Mouse (Mus musculus) intestine, postnatal 0 days (tissue): ENCODE results near the gene Dync1i2. TPM values are rescaled to one million over a fixed set of nuclear protein-coding genes. Genes with fewer than 3 reads are reported as not detected.
A peak's percentile ranks its signal among the peaks of the same experiment; 100 is the strongest.

Source experiments
- ATAC-seq: fragments of 200-750 bp; cut with Nextera tagmentation; 2 replicates; pipeline ENCODE4 v1.8.0; 2017; ENCODE audit warnings: mild to moderate bottlenecking, moderate TSS enrichment, moderate library complexity
- H3K27ac ChIP-seq: fragments of 300-500 bp; sonication (generic); 2 replicates; pipeline ENCODE4 v1.5.1; 2014; ENCODE audit warnings: mild to moderate bottlenecking, low read depth, low read length, moderate library complexity
- H3K27me3 ChIP-seq: fragments of 300-500 bp; sonication (generic); replicated peaks from 2 replicates; pipeline ENCODE4 v1.6.1; 2014; ENCODE audit warnings: low read length, mixed read lengths; ENCODE audit not compliant: control insufficient read depth, insufficient read depth
- H3K36me3 ChIP-seq: fragments of 300-500 bp; sonication (generic); 2 replicates; pipeline ENCODE4 v1.6.1; 2014; ENCODE audit warnings: mild to moderate bottlenecking, moderate library complexity; ENCODE audit not compliant: control insufficient read depth, insufficient read depth
- H3K4me1 ChIP-seq: fragments of 300-500 bp; sonication (generic); replicated peaks from 2 replicates; pipeline ENCODE4 v1.6.1; 2014; ENCODE audit warnings: antibody characterized with exemption, low read length, mixed read lengths; ENCODE audit not compliant: control insufficient read depth, insufficient read depth
- H3K4me2 ChIP-seq: fragments of 300-500 bp; sonication (generic); replicated peaks from 2 replicates; pipeline ENCODE4 v1.6.1; 2014; ENCODE audit warnings: low read depth, mild to moderate bottlenecking, moderate library complexity
- H3K4me3 ChIP-seq: fragments of 300-500 bp; sonication (generic); 2 replicates; pipeline ENCODE4 v1.5.1; 2014; ENCODE audit warnings: low read depth, low read length
- H3K9ac ChIP-seq: fragments of 300-500 bp; sonication (generic); 2 replicates; pipeline ENCODE4 v1.6.1; 2014; ENCODE audit warnings: mild to moderate bottlenecking, low read depth, low read length
- H3K9me3 ChIP-seq: fragments of 300-500 bp; sonication (generic); 2 replicates; pipeline ENCODE4 v1.6.1; 2016; ENCODE audit warnings: mixed run types; ENCODE audit not compliant: control insufficient read depth
- CTCF ChIP-seq: sonication (generic); IDR thresholded peaks from 2 replicates; pipeline ENCODE4 v1.5.1; 2016; ENCODE audit warnings: low read depth, mild to moderate bottlenecking, control low read depth, antibody characterized with exemption, moderate library complexity
- WGBS: fragments of 180-500 bp; shearing (Covaris S2); extraction: QIAGEN DNeasy Blood & Tissue Kit; methylation state at CpG from one replicate; pipeline ENCODE4 v1.1.7; 2014; 5-methylcytosine and 5-hydroxymethylcytosine counted together
- polyA plus RNA-seq: library from polyadenylated mRNA; unstranded; fragments of >200 nt; fragmentation: Nextera tagmentation; extraction: Ambion mirVana; gene quantifications from 2 replicates; pipeline ENCODE4 v1.2.1, GENCODE M21; 2015

Gene Dync1i2
- polyA plus RNA-seq, 1 experiment from 2014 or later = 55.2 TPM

GRCm38 (mm10) chr2:71176329-71177249, 34.9 kb upstream of the Dync1i2 start:
- Histone ChIP-seq H3K9ac (no peak overlapping the region), H3K4me1 (no peaks in the 10 kb centered on the region), H3K4me2 (no peak overlapping the region), H3K9me3 (no peaks in the 10 kb centered on the region), H3K27me3 (no peaks in the 10 kb centered on the region), H3K27ac (no peak overlapping the region), H3K36me3 (no peaks in the 10 kb centered on the region), H3K4me3 (no peak overlapping the region)
- TF ChIP-seq CTCF = no peak
- WGBS = 62% methylated on average over 9 of the region's 9 CpGs
- no peak for ATAC-seq

- Histone ChIP-seq H3K4me3 (no peak overlapping the region), H3K9ac (no peak overlapping the region), H3K36me3 (no peaks in the 10 kb centered on the region), H3K9me3 (no peaks in the 10 kb centered on the region), H3K4me1 (no peaks in the 10 kb centered on the region), H3K27ac (no peak overlapping the region), H3K27me3 (no peaks in the 10 kb centered on the region), H3K4me2 (no peak overlapping the region)
- TF ChIP-seq CTCF = no peak
- ATAC-seq = no peak
- 52% methylated on average over 1 of the region's 1 CpGs for WGBS
Measured at GRCm38 (mm10) chr2:71177250-71177615, 34.3 kb upstream of the Dync1i2 start.

- Histone ChIP-seq H3K36me3 (no peaks in the 10 kb centered on the region), H3K4me2 (no peak overlapping the region), H3K27me3 (no peaks in the 10 kb centered on the region), H3K4me3 (no peak overlapping the region), H3K4me1 (no peaks in the 10 kb centered on the region), H3K27ac (no peak overlapping the region), H3K9ac (no peak overlapping the region), H3K9me3 (no peaks in the 10 kb centered on the region)
- 0 out of 2 replicates have a peak, but pooled peaks have one; percentile 3 for TF ChIP-seq CTCF
- WGBS = 98% methylated on average over 1 of the region's 1 CpGs
- ATAC-seq = no peak
Measured at GRCm38 (mm10) chr2:71177760-71178159, 33.7 kb upstream of the Dync1i2 start.

- Histone ChIP-seq H3K27me3 (no peaks in the 10 kb centered on the region), H3K9ac (no peak overlapping the region), H3K4me1 (no peaks in the 10 kb centered on the region), H3K27ac (no peak overlapping the region), H3K4me3 (no peak overlapping the region), H3K36me3 (no peaks in the 10 kb centered on the region), H3K9me3 (no peaks in the 10 kb centered on the region), H3K4me2 (no peak overlapping the region)
- WGBS = 86% methylated on average over 10 of the region's 10 CpGs
- no peak for ATAC-seq
- no peak for TF ChIP-seq CTCF
Measured at GRCm38 (mm10) chr2:71179716-71180115, 31.8 kb upstream of the Dync1i2 start.

GRCm38 (mm10) chr2:71180566-71181217, 30.8 kb upstream of the Dync1i2 start:
- Histone ChIP-seq H3K4me1 (no peaks in the 10 kb centered on the region), H3K27ac (no peak overlapping the region), H3K4me2 (no peak overlapping the region), H3K9ac (no peak overlapping the region), H3K27me3 (no peaks in the 10 kb centered on the region), H3K36me3 (no peaks in the 10 kb centered on the region), H3K9me3 (no peaks in the 10 kb centered on the region), H3K4me3 (no peak overlapping the region)
- TF ChIP-seq CTCF = no peak
- 37% methylated on average over 8 of the region's 8 CpGs for WGBS
- ATAC-seq = no peak

- Histone ChIP-seq H3K9ac (no peak overlapping the region), H3K4me3 (no peak overlapping the region), H3K4me2 (no peak overlapping the region), H3K27me3 (no peaks in the 10 kb centered on the region), H3K27ac (no peak overlapping the region), H3K9me3 (no peaks in the 10 kb centered on the region), H3K4me1 (no peaks in the 10 kb centered on the region), H3K36me3 (no peaks in the 10 kb centered on the region)
- no peak for ATAC-seq
- TF ChIP-seq CTCF = no peak
- 69% methylated on average over 3 of the region's 3 CpGs for WGBS
Measured at GRCm38 (mm10) chr2:71187950-71188349, 23.6 kb upstream of the Dync1i2 start.
